Comparison of ENCODE assay signal across 25 mouse cellular contexts in the genomic region with DNA sequence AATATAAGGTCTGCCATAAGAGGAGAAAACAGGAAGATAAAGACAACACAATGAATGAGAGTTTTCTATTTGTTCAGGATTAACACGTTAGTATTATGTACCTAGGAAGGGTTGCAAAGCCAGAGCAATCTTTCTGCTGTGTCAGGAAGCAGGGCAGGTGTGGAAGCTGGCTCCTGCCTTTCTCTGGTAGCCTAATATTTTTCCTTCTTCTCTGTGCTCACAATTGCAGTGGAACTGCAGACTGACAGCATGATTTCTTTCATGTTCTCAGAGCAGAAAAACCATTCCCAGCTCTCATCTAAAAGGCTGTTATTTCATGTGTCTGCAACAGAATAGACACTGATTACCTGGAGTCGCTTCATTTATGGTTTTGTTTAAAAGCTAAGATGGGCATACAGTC. TPM values are rescaled to one million over a fixed set of nuclear protein-coding genes. Genes with fewer than 3 reads are reported as not detected.
A peak's percentile ranks its signal among the peaks of the same experiment; 100 is the strongest.
DNase-seq lines count a peak whose midpoint lies in the region; ATAC-seq and TF ChIP-seq lines count a peak whose summit lies in the region.
"Had no signal": no experiment of that assay in that cellular context is flagged by ENCODE, and none has a peak within 500 bp of the region (broad histone marks: within the 10 kb centered on the region; RNA-seq: fewer than 3 reads in every experiment).

No protein-coding gene starts in this region.

- no peaks in the 10 kb centered on the region for H3K27me3 ChIP-seq in forebrain, embryonic 12.5 days
- no peaks in the 10 kb centered on the region for H3K27me3 ChIP-seq in forebrain, embryonic 11.5 days (ENCODE audit: control insufficient read depth, insufficient read depth, low read length)
- H3K27me3 ChIP-seq in midbrain, embryonic 13.5 days, result no peaks in the 10 kb centered on the region
- no peaks in the 10 kb centered on the region for H3K27me3 ChIP-seq in midbrain, embryonic 10.5 days (ENCODE audit: low read depth, poor library complexity, severe bottlenecking)
- H3K27me3 ChIP-seq in forebrain, postnatal 0 days (ENCODE audit: insufficient read depth, low read length), result no peaks in the 10 kb centered on the region
- H3K27me3 ChIP-seq: embryonic facial prominence, embryonic 12.5 days; hindbrain, embryonic 12.5 days had no signal

- no peak overlapping the region for H3K4me2 ChIP-seq in forebrain, embryonic 12.5 days
- no peak overlapping the region for H3K4me2 ChIP-seq in forebrain, embryonic 11.5 days (ENCODE audit: low read depth, low read length, severe bottlenecking)
- no peak overlapping the region for H3K4me2 ChIP-seq in midbrain, embryonic 13.5 days (replicated peaks)
- no peak overlapping the region for H3K4me2 ChIP-seq in forebrain, postnatal 0 days (ENCODE audit: low read depth)
- H3K4me2 ChIP-seq: embryonic facial prominence, embryonic 12.5 days; hindbrain, embryonic 12.5 days had no signal

- peak overlapping the region; percentile 68 for H3K27ac ChIP-seq in forebrain, embryonic 12.5 days
- no peak overlapping the region for H3K27ac ChIP-seq in forebrain, embryonic 11.5 days (ENCODE audit: low read depth, low read length)
- peak overlapping the region; percentile 10; the same call in 1 of the 2 replicates for H3K27ac ChIP-seq in midbrain, embryonic 13.5 days
- H3K27ac ChIP-seq in midbrain, embryonic 10.5 days (replicated peaks), result no peak overlapping the region
- H3K27ac ChIP-seq in forebrain, postnatal 0 days (ENCODE audit: low read depth, low read length), result no peak overlapping the region
- H3K27ac ChIP-seq: embryonic facial prominence, embryonic 12.5 days; heart, embryonic 10.5 days; hindbrain, embryonic 12.5 days had no signal

- H3K4me1 ChIP-seq in forebrain, embryonic 12.5 days, result no peaks in the 10 kb centered on the region; the same call in 1 of the 2 replicates
- no peaks in the 10 kb centered on the region for H3K4me1 ChIP-seq in forebrain, embryonic 11.5 days (replicated peaks; ENCODE audit: control insufficient read depth, insufficient read depth, low read length)
- no peaks in the 10 kb centered on the region for H3K4me1 ChIP-seq in midbrain, embryonic 13.5 days (replicated peaks)
- H3K4me1 ChIP-seq in midbrain, embryonic 10.5 days, result no peaks in the 10 kb centered on the region
- peaks cover 4% of the 10 kb centered on the region; the same call in 1 of the 2 replicates for H3K4me1 ChIP-seq in forebrain, postnatal 0 days (ENCODE audit: insufficient read depth)
- H3K4me1 ChIP-seq: embryonic facial prominence, embryonic 12.5 days; heart, embryonic 10.5 days; hindbrain, embryonic 12.5 days had no signal

- no peak for TF ChIP-seq CTCF in brain, embryonic 14.5 days (IDR thresholded peaks at IDR 0.05; ENCODE audit: borderline replicate concordance, extremely low read depth, insufficient read depth, insufficient read length)
- no peak for TF ChIP-seq CTCF in forebrain, postnatal 0 days (IDR thresholded peaks at IDR 0.05; ENCODE audit: low read depth)

- no peak for DNase-seq in forebrain, embryonic 11.5 days (ENCODE audit: low spot score)
- DNase-seq in midbrain, embryonic 10.5 days (ENCODE audit: low spot score), result no peak
- peak; percentile 55 for DNase-seq in brain, embryonic 14.5 days (ENCODE audit: low read depth)
- no peak for DNase-seq in forebrain, postnatal 0 days
- no peak for DNase-seq in urinary bladder, postnatal 36 days (ENCODE audit: low spot score in 2 of 2)
- DNase-seq: adrenal gland, adult 8-10 months; adrenal gland, postnatal 36 days; B cell, adult 2 months; cerebellum, adult 11-12 months; cerebellum, adult 9-10 months; cerebellum, postnatal 25 days; gastrocnemius, postnatal 36 days; heart, adult 11 months; heart, postnatal 10 days; heart, postnatal 4 days had no signal

- H3K9ac ChIP-seq in forebrain, embryonic 12.5 days, result no peak overlapping the region
- H3K9ac ChIP-seq in forebrain, embryonic 11.5 days (ENCODE audit: low read length), result no peak overlapping the region
- H3K9ac ChIP-seq in midbrain, embryonic 13.5 days (replicated peaks), result no peak overlapping the region
- no peak overlapping the region for H3K9ac ChIP-seq in forebrain, postnatal 0 days
- H3K9ac ChIP-seq: embryonic facial prominence, embryonic 12.5 days; hindbrain, embryonic 12.5 days had no signal

- no peak for TF ChIP-seq POLR2A in brain, embryonic 14.5 days (IDR thresholded peaks at IDR 0.05; ENCODE audit: borderline replicate concordance, extremely low read depth, insufficient read depth, insufficient read length, poor library complexity, severe bottlenecking)

- 74% methylated on average over 2 of the region's 2 CpGs for WGBS in forebrain, embryonic 12.5 days
- WGBS in forebrain, embryonic 11.5 days, result 75% methylated on average over 2 of the region's 2 CpGs
- WGBS in midbrain, embryonic 13.5 days, result 68% methylated on average over 2 of the region's 2 CpGs
- 81% methylated on average over 2 of the region's 2 CpGs for WGBS in midbrain, embryonic 10.5 days
- 41% methylated on average over 2 of the region's 2 CpGs for WGBS in forebrain, postnatal 0 days

- H3K9me3 ChIP-seq in forebrain, embryonic 12.5 days, result no peaks in the 10 kb centered on the region
- no peaks in the 10 kb centered on the region for H3K9me3 ChIP-seq in forebrain, embryonic 11.5 days (ENCODE audit: control insufficient read depth, low read length)
- no peaks in the 10 kb centered on the region for H3K9me3 ChIP-seq in midbrain, embryonic 13.5 days
- no peaks in the 10 kb centered on the region for H3K9me3 ChIP-seq in midbrain, embryonic 10.5 days (replicated peaks)
- H3K9me3 ChIP-seq in forebrain, postnatal 0 days (ENCODE audit: low read length), result no peaks in the 10 kb centered on the region
- H3K9me3 ChIP-seq: embryonic facial prominence, embryonic 12.5 days; G1E; heart, embryonic 10.5 days; hindbrain, embryonic 12.5 days had no signal

- H3K4me3 ChIP-seq in forebrain, embryonic 12.5 days (replicated peaks), result no peak overlapping the region
- H3K4me3 ChIP-seq in forebrain, embryonic 11.5 days (ENCODE audit: low read depth, low read length), result no peak overlapping the region
- H3K4me3 ChIP-seq in midbrain, embryonic 13.5 days (replicated peaks), result no peak overlapping the region
- no peak overlapping the region for H3K4me3 ChIP-seq in midbrain, embryonic 10.5 days
- no peak overlapping the region for H3K4me3 ChIP-seq in forebrain, postnatal 0 days (ENCODE audit: low read depth, low read length)
- H3K4me3 ChIP-seq: embryonic facial prominence, embryonic 12.5 days; heart, embryonic 10.5 days; hindbrain, embryonic 12.5 days had no signal

- ATAC-seq in forebrain, embryonic 12.5 days (ENCODE audit: low FRiP score), result peak; percentile 44; the same call in 1 of the 2 replicates
- no peak for ATAC-seq in forebrain, embryonic 11.5 days (replicated peaks; ENCODE audit: low FRiP score)
- no peak for ATAC-seq in midbrain, embryonic 13.5 days
- 0 out of 2 replicates have a peak, but pooled peaks have one; percentile 14 for ATAC-seq in forebrain, postnatal 0 days
- ATAC-seq: CD4-positive, CD25-positive, alpha-beta regulatory T cell, adult 4 months; inflammation-experienced regulatory T-cells, adult 6 months had no signal

- H3K36me3 ChIP-seq in forebrain, embryonic 12.5 days (replicated peaks), result no peaks in the 10 kb centered on the region
- H3K36me3 ChIP-seq in forebrain, embryonic 11.5 days (ENCODE audit: control insufficient read depth, insufficient read depth, low read length), result no peaks in the 10 kb centered on the region
- no peaks in the 10 kb centered on the region for H3K36me3 ChIP-seq in midbrain, embryonic 13.5 days
- H3K36me3 ChIP-seq in midbrain, embryonic 10.5 days, result no peaks in the 10 kb centered on the region
- H3K36me3 ChIP-seq in forebrain, postnatal 0 days (ENCODE audit: insufficient read depth), result no peaks in the 10 kb centered on the region
- H3K36me3 ChIP-seq: embryonic facial prominence, embryonic 12.5 days; G1E; heart, embryonic 10.5 days; hindbrain, embryonic 12.5 days had no signal

RNA-seq across cellular contexts. Expression of gene Myo3a, which starts 23.7 kb away (rescaled TPM):
- polyA plus RNA-seq in forebrain, embryonic 12.5 days (2016; fragmentation: Nextera tagmentation; extraction: Ambion mirVana), result 0.15 and 0.17 TPM in 2 replicates
- 0.15 TPM in 1 of 2 replicates, not detected in the other for polyA plus RNA-seq in forebrain, embryonic 11.5 days (2014; fragmentation: Nextera tagmentation; extraction: Ambion mirVana)
- 0.09 and 0.10 TPM in 2 replicates for polyA plus RNA-seq in midbrain, embryonic 13.5 days (2015; fragmentation: Nextera tagmentation; extraction: Ambion mirVana)
- not detected in 2 replicates for polyA plus RNA-seq in midbrain, embryonic 10.5 days (2016; fragmentation: Nextera tagmentation; extraction: Ambion mirVana)
- 0.05 and 0.08 TPM in 2 replicates for polyA plus RNA-seq in brain, embryonic 14.5 days (2012; rRNA removed)
- 0.38 TPM in 1 of 2 replicates, not detected in the other for total RNA-seq in forebrain, postnatal 0 days (2014; rRNA removed)
- not detected in 2 replicates for polyA plus RNA-seq in forebrain, postnatal 0 days (2015; fragmentation: Nextera tagmentation; extraction: Ambion mirVana)
- total RNA-seq: adrenal gland, postnatal 36 days; gastrocnemius, adult 8-10 months; gastrocnemius, postnatal 36 days; heart, postnatal 10 days; heart, postnatal 4 days had no signal
- polyA plus RNA-seq: CD4-positive, CD25-positive, alpha-beta regulatory T cell, adult 4 months; embryonic facial prominence, embryonic 12.5 days; G1E; heart, embryonic 10.5 days; heart, embryonic 14.5 days; inflammation-experienced regulatory T-cells, adult 6 months had no signal

Comparison
In these comparisons a context has a peak if more than half of its experiments do, and no peak if none do; other contexts are left out.
1. ATAC-seq: peak in forebrain, embryonic 12.5 days (single experiment) and forebrain, postnatal 0 days (single experiment); none in forebrain, embryonic 11.5 days (single experiment) and midbrain, embryonic 13.5 days (single experiment).
2. H3K27ac ChIP-seq: peak in forebrain, embryonic 12.5 days (single experiment) and midbrain, embryonic 13.5 days (single experiment); none in forebrain, embryonic 11.5 days (single experiment), midbrain, embryonic 10.5 days (single experiment) and forebrain, postnatal 0 days (single experiment).